Comparison of ENCODE assay signal across 12 mouse cellular contexts in genomic region chr2:167878255-167878865, GRCm38 (mm10).
"Had no signal": no experiment of that assay in that cellular context is flagged by ENCODE, and none has a peak within 500 bp of the region (broad histone marks: within the 10 kb centered on the region; RNA-seq: fewer than 3 reads in every experiment).

No protein-coding gene starts in this region.

- H3K36me3 ChIP-seq: limb, embryonic 15.5 days; liver, embryonic 12.5 days; midbrain, embryonic 15.5 days; neural tube, embryonic 12.5 days had no signal

- H3K9ac ChIP-seq: limb, embryonic 15.5 days; liver, embryonic 12.5 days; midbrain, embryonic 15.5 days; neural tube, embryonic 12.5 days had no signal

- H3K4me3 ChIP-seq: limb, embryonic 15.5 days; liver, embryonic 12.5 days; midbrain, embryonic 15.5 days; neural tube, embryonic 12.5 days had no signal

- H3K4me1 ChIP-seq: limb, embryonic 15.5 days; midbrain, embryonic 15.5 days; neural tube, embryonic 12.5 days had no signal

- H3K9me3 ChIP-seq: limb, embryonic 15.5 days; liver, embryonic 12.5 days had no signal

- H3K4me2 ChIP-seq: limb, embryonic 15.5 days; liver, embryonic 12.5 days; midbrain, embryonic 11.5 days; midbrain, embryonic 15.5 days; neural tube, embryonic 12.5 days had no signal

- ATAC-seq: inflammation-experienced regulatory T-cells, adult 6 months; intestine, postnatal 0 days; liver, embryonic 12.5 days; midbrain, embryonic 15.5 days had no signal

- H3K27ac ChIP-seq: limb, embryonic 15.5 days; liver, embryonic 12.5 days; midbrain, embryonic 15.5 days; neural tube, embryonic 12.5 days had no signal

- H3K27me3 ChIP-seq: limb, embryonic 15.5 days; midbrain, embryonic 15.5 days; neural tube, embryonic 12.5 days had no signal

- DNase-seq: kidney, adult 8-10 months; kidney, postnatal 25 days; layer of hippocampus, adult 9-11 months; layer of hippocampus, postnatal 36 days; thymus, postnatal 36 days had no signal
